Mouse (Mus musculus) cerebellum, adult 9-11 months (tissue): ENCODE data around the gene N4bp1.

Experiments
- DNase-seq: peaks from one replicate; pipeline ENCODE4 v3.0.0; 2022

N4bp1 gene

DNA sequence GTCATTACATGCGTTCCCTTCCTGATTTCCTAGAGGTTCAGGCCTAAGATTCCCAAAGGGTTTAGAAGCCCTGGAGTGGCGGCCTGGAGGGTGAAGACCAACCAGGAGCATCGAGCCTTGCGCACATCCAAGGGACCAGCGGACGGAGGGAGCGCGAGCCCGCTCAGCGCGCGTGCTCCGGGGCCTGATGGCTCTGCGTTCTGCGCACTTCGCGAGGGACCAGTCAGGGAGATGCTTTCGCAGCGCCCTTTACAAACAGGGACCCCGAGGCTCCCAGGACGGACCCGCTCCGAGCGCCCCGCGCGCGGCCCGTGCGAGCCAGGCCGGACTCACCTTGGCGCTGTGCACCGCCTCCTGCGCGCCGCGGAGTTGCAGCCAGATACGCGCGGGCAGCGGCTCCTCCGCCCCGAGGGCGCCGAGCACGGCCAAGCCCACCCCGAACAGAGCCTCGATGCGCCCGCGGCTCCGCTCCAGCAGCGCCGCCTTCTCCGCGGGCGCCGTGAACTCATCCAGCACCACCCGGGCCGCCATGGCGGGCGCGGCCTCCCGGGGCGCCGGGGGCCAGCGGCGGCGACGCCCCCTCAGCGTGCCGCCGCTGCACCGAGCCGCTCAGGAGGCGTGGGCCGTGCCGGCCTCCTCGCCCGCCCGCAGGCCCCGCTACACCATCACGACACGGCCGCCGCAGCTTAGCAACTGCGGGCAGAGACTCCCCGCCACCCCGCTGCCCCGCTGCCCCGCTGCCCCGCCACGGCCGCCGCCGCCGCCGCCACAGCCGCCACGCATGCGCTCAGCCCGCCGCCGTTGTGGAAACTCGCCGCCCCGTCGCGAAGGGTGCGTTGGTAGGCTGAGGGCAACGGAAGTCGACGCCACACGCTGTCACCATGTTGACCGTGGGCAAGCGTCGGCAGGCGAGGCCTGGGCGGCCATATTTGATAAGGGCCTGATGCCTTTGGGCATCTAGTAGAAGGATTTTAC lies at the start of gene N4bp1:
N4bp1 (minus strand) TSS at position 770 of the 975 bp plus-strand sequence.
- peak; percentile 95 for DNase-seq

DNA sequence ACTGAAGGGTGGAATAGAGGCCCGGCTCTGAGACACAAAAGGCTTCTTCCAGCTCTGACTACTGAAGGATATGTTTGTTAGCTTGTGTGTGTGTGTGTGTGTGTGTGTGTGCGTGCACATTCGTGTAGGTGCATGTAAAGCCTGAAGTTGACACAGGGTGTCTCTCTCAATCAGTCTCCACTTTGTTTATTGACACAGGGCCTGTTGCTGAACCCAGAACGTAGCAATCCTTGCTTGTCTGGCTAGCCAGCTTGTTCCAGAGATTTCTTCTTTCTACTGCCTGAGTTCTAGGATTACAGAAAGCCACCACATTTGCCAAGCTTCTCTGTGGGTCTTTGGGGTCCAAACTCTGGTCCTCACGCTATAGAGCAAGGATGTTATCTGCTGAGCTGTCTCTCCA lies 49.8 kb upstream of the N4bp1 start:
- no peak for DNase-seq

DNA sequence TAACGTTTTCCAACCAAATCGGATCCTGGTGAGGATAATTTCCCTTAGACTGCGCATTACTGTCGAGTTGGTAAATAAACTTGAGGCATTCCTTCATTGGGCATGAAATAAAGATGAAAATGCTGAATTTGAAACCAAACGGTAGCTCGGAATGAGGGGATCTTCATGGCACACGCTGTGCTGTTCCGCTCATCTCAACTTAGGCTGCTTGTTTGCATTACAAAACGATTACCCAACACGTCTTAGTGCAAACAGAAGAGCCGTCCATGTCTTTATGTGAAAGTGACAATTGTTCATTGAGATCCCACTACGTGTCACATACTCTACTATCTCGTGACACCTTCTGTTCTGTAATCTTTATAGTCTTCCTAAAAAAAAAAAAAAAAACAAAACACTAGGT lies 49.3 kb upstream of the N4bp1 start:
- DNase-seq: no peak

DNA sequence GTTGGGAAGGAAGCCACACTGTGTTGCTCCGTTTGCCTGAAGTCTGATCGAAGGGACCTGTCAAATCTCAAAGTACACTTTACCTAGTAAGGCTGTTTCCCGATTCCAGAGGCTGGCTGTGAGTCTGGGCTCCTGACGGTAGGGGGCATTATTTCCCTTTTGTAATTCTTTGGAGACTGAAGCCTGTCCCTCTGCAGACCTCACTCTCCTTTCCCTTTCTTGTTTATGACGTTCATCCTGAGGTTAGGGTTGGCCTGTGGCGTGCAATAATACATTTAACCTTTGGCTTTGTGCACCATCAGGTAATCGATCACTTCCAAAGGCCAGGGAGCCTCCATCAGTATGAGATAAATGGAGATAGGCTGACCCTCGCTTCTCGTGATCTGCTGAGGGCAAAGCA lies 48.8 kb upstream of the N4bp1 start:
- DNase-seq: peak; percentile 78

- DNase-seq: no peak
Measured at GRCm38 (mm10) chr8:86926237-86926636, 41.2 kb upstream of the N4bp1 start.

- peak; percentile 60 for DNase-seq
Measured at GRCm38 (mm10) chr8:86923219-86923835, 38.3 kb upstream of the N4bp1 start.

- DNase-seq: no peak
Measured at GRCm38 (mm10) chr8:86922673-86923072, 37.6 kb upstream of the N4bp1 start.

- DNase-seq: no peak
Measured at GRCm38 (mm10) chr8:86922141-86922540, 37.1 kb upstream of the N4bp1 start.

- DNase-seq: no peak
Measured at GRCm38 (mm10) chr8:86920996-86921395, 35.9 kb upstream of the N4bp1 start.

GRCm38 (mm10) chr8:86920455-86920854 lies 35.4 kb upstream of the N4bp1 start:
- no peak for DNase-seq

DNA sequence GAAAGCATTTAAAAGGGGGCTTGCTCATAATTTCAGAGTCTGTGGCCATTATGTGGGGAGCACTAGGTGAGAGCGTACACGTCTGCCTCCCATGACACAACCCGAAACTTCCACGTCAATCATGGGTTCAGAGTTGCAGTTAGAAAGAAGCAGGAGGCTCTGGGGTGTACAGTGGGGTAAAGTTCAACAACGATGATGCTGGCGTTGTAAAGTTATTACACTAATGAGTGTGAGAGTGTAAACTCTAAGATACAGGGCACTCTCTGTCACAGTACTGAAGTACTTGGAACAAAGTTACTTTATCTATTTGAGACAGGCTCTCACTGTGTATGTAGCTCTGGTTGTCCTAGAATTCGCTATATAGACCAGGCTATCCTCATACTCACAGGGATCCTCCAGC lies 35.0 kb upstream of the N4bp1 start:
- no peak for DNase-seq

DNA sequence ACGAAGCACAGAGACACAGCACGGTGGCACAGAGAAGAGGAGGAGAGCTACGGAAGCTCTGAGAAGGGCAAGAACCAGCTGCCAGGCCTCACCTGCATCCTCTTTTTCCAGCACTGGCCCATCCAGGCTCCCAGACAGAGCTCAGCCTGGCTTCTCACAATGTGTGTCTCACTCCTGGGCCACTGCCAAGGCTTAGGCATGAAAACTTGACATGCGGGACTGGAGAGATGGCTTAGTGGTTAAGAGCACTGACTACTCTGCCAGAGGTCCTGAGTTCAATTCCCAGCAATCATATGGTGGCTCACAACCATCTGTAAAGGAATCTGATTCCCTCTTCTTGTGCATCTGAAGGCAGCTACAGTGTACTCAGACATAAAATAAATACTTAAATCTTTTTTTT lies 34.2 kb upstream of the N4bp1 start:
- DNase-seq: no peak

GRCm38 (mm10) chr8:86918093-86918492 lies 33.0 kb upstream of the N4bp1 start:
- no peak for DNase-seq

DNA sequence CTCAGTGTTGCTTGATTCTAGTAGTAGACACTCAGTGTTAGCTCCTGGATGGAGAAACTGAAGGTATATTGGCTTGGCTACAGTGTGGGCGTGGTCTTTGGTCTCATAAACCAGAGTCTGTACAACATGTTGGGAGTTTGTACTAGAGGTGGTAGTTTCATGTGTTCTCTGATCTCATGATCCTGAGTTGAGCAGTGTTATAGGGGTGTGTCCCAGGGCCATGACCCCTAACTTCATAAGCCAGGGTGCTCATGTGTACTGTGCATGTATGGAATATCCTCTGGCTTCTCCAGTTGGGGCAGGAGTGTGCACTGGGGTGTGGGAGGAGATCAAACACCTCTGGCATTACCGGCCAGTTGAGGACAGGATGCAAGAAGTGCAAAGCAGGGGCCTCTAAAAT lies 32.6 kb upstream of the N4bp1 start:
- DNase-seq: no peak

- no peak for DNase-seq
Measured at GRCm38 (mm10) chr8:86916369-86916768, 31.3 kb upstream of the N4bp1 start.

- DNase-seq: no peak
Measured at GRCm38 (mm10) chr8:86911136-86911535, 26.1 kb upstream of the N4bp1 start.

GRCm38 (mm10) chr8:86910250-86910649 lies 25.2 kb upstream of the N4bp1 start:
- no peak for DNase-seq

GRCm38 (mm10) chr8:86908536-86908935 lies 23.5 kb upstream of the N4bp1 start:
- peak; percentile 40 for DNase-seq

DNA sequence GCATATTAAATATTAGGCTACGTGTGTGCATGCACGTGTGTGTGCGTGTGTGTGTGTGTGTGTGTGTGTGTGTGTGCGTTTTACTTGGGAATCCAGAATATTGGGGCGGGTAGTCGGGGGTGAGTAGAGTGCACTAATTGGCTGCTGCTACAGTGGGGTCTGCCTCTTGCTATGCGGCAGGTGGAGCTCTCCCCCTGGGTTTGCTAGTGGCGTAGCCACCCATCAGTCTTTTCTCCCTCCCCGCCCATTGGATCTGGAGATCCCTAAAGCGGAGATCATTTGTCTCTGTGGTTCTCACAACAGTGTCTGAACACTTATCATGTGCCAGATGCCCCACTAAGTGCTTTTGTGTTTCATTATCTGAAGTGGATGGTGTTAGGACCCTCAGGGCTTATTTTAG lies 19.9 kb upstream of the N4bp1 start:
- DNase-seq: no peak

DNA sequence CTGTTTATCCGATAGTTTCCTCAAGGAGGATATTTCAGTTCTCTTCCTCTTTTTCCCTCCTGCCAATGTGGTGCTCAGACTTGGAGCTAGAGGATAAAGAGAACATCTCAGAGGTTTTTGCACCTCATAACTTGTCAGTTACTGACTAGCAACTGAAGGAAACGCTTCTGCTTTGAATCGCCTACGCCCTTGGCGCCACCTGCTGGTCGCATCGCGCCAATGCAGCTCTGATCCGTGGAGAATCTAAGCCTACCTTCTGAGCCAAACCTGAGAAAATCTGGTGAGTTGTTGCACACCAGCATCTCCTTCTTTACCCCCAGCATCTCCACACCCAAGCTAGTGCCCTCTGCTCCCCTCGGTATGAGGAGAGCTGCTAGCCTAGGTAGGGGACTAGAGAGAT lies 18.0 kb upstream of the N4bp1 start:
- DNase-seq: peak; percentile 71

DNA sequence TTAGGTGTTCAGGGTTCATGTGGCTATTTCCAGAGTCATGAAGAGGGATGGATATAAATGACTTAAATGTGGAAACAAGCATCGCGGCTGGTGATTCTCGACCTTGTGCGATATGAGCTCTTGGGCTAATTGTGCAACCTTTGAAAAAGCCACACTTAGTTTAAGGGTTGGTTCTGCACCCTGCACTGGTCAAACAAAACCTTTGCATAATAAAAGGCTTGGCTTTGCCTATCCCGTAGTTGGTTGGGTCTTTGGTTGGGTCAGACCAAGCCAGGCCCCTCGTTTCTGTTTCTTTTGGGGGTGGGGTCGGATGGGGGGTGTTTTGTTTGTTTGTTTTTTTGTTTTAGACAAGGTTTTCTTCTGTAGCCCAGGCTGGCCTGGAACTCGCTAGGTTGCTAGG lies 17.6 kb upstream of the N4bp1 start:
- no peak for DNase-seq

GRCm38 (mm10) chr8:86901972-86902371 lies 16.9 kb upstream of the N4bp1 start:
- no peak for DNase-seq

DNA sequence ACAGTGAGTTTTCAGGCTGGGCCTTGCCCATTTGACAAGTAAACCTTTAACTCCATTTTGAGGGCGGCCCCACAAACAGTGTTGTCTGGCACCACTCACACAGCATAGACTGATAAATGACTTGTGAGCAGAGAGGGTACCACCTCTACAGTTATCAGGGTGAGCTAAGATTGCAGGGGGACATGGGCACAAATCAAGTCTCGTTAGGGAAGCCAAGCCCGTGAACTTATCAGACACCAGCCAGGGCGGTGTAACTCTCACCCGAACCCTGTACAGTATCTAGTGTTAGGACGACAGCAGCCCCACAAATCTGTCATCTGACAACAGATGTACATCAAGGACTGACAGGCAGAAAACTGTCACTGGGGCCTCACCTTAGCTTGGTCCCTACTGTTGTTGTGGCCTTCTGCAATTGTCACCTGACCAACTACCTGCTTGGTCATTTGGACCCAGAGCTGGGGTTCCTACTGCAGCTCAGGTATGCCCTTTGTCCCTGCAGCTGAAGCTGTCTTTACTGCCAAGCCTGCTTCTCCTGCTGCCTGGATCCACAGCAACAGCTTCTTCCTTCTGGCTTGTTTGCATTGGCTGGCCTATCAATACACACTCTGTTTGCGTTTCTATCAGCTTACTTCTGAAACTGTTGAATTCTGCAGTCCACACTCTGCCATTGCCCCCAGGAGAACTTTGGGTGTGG lies 12.8 kb upstream of the N4bp1 start:
- DNase-seq: no peak

DNA sequence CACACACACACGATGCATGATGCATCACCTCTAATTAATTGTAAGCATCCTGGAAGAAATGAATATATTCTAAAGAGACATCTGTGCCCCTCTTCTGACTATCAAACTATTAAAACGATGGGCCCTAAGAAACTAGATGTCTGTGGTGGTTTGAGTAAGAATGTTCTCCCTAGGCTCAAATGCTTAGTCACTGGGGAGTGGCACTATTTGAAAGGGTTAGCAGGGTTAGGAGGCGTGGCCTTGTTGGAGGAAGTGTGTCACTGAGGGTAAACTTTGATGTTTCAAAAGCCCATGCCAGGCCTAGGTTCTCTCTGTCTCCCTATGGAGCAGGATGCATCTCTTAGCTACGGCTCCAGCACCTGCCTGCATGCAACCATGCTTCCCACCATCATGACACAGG lies 10.3 kb upstream of the N4bp1 start:
- DNase-seq: no peak
